Mouse (Mus musculus): ENCODE measurements around the gene Mdga1.
A peak's percentile ranks its signal among the peaks of the same experiment; 100 is the strongest.

The Mdga1 gene

GRCm38 (mm10) chr17:29981568-29981967 lies 11.7 kb upstream of the Mdga1 start:
- no peak for DNase-seq (ENCODE audit: low spot score in 2 of 2)

GRCm38 (mm10) chr17:29979841-29980240 lies 10.0 kb upstream of the Mdga1 start:
- no peak for DNase-seq (ENCODE audit: low spot score in 2 of 2)

DNA sequence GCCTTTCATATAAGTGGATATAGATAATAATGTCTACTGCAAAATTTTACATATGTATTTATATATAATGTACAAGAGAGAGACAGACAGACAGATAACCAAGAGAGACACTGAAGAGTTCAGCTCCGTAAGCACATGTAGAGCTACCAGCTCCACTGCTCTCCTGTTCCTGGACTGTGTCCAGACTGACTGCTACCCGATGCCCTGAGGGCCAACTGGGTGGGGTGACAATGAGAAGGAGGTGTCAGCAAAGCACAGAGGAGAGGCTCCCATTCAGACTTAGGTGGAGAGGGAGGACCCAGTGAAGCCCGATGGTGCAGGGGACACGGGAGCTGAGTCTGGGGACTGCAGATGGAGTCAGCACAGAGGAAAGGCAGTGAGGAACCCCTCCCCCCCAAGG lies 9.1 kb upstream of the Mdga1 start:
- peak in 1 of 2 experiments; percentile 15 for DNase-seq (ENCODE audit: low spot score in 2 of 2)

- DNase-seq (ENCODE audit: low spot score in 2 of 2): peak; percentile 58 to 83
Observed at GRCm38 (mm10) chr17:29975731-29976130, 5.8 kb upstream of the Mdga1 start.

- no peak for DNase-seq (ENCODE audit: low spot score in 2 of 2)
Observed at GRCm38 (mm10) chr17:29973226-29973625, 3.3 kb upstream of the Mdga1 start.

GRCm38 (mm10) chr17:29971761-29972432 lies 2.0 kb upstream of the Mdga1 start:
- no peak for DNase-seq (ENCODE audit: low spot score in 2 of 2)

GRCm38 (mm10) chr17:29965506-29965905 lies 4.4 kb downstream of the Mdga1 start:
- DNase-seq (ENCODE audit: low spot score in 2 of 2): no peak

- DNase-seq (ENCODE audit: low spot score in 2 of 2): no peak
Observed at GRCm38 (mm10) chr17:29963730-29964259, 6.1 kb downstream of the Mdga1 start.

DNA sequence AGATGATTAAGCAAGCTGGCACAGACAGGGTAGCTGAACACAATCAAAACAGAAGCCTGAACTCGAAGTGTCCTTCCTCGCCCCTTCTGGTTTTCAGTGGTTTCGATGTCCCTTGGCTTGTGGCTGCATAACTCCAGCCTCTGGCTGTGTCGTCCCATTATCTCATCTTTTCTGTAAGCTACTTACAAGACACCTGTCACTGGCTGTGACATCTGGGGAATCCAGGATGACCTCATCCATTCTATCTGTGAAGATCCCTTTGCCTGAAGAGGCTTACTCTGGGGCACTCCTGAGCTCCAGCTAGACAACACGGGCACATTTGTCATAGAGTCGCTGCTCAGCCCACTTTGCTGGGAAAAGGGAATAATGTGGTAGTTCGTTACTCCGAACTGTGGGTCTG lies 14.0 kb downstream of the Mdga1 start:
- DNase-seq (ENCODE audit: low spot score in 2 of 2): no peak

GRCm38 (mm10) chr17:29954316-29954715 lies 15.6 kb downstream of the Mdga1 start:
- no peak for DNase-seq (ENCODE audit: low spot score in 2 of 2)

- no peak for DNase-seq (ENCODE audit: low spot score in 2 of 2)
Observed at GRCm38 (mm10) chr17:29951100-29951499, 18.8 kb downstream of the Mdga1 start.

GRCm38 (mm10) chr17:29950574-29950973 lies 19.3 kb downstream of the Mdga1 start:
- DNase-seq (ENCODE audit: low spot score in 2 of 2): no peak

- DNase-seq (ENCODE audit: low spot score in 2 of 2): no peak
Observed at GRCm38 (mm10) chr17:29947271-29947714, 22.6 kb downstream of the Mdga1 start.

GRCm38 (mm10) chr17:29944376-29944775 lies 25.5 kb downstream of the Mdga1 start:
- DNase-seq (ENCODE audit: low spot score in 2 of 2): no peak

DNA sequence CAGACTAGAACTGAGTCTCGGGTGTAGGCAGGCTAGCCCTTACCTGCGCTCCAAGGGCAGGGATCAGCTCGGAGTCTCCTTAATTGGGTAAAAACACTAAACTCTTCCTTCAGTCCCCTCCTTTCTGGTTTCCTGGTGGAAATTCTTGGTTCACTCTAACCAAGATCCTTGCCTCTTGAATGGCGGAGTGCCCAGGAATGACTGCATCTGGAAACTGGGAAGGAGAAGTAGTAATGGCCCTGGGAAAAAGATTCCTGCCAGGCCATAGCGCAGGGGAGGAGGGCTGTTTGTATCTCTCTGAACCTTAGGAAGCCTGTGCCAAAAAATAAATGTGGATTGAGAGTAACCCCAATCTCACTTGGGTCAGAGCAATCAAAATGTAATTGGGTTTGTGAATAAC lies 30.9 kb downstream of the Mdga1 start:
- DNase-seq (ENCODE audit: low spot score in 2 of 2): no peak

GRCm38 (mm10) chr17:29937350-29937781 lies 32.5 kb downstream of the Mdga1 start:
- no peak for DNase-seq (ENCODE audit: low spot score in 2 of 2)

DNA sequence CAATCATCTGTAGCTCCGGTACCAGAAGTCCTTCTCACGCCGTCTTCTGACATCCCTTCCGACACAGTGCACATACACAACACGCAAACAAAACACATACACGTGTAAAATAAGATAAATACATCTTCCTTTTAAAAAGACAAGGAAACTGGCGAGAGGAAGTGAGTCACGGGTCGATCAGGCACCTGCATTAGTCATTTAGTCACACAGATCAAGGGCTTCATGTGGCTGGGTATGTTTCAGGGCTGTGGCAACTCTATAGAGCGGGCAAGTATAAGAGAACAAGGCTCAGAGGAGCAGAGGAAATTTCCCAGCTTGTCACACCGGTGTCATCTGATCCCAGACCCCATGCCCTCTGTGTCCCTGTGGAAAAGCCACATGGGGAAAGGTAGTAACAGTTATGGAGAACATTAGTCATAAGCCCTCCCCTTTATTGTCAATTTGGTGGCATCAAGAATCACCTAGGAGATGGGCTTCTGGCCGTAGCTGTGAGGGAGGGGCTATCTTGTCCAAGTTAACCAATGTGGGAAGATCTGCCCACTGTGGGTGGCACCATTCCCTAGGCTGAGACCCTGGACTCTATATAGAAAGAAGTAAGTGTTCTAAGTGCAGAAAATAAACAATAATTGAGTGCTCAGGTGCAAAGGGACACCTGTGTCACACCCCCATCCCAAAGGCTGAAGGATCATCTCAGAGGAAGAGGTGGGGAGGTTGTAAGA lies 35.6 kb downstream of the Mdga1 start:
- no peak for DNase-seq (ENCODE audit: low spot score in 2 of 2)

GRCm38 (mm10) chr17:29932753-29933152 lies 37.1 kb downstream of the Mdga1 start:
- no peak for DNase-seq (ENCODE audit: low spot score in 2 of 2)

DNA sequence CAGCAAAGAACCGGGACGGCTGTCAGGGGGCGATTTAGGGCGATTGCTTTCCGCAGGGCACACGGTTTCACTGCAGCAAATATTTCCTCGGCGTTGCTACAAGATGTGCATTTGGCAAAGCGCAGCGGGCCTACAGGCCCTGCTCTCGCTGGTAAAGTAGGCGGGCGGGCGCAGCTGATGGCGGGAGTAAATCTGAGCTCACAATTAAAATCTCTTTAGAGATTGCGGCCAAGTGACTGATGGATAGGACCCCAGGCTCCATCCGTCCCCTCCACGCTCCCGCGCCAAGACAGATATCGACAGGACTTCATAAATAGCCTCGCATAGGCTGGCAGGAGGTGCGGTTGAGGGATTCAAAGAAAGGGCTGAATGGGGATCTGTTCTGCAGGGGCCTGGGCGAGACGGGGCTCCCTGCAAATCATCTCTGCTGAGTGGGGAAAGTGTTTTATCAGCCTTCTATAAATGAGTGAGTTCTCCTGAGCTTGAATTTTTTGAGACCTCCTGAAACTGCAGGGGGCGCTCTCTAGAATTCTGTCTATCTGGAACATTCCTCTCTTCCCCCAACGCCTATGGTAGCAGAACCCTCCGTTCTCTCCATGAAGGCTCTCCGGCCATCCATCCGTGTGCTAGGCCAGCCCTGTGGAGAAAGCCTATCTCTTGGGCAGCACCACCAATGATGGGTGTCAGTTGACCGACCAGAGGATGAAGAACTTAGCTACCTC lies 38.5 kb downstream of the Mdga1 start:
- no peak for DNase-seq (ENCODE audit: low spot score in 2 of 2)

GRCm38 (mm10) chr17:29928751-29929237 lies 41.1 kb downstream of the Mdga1 start:
- DNase-seq (ENCODE audit: low spot score in 2 of 2): peak; percentile 29 to 46

- no peak for DNase-seq (ENCODE audit: low spot score in 2 of 2)
Observed at GRCm38 (mm10) chr17:29925608-29926606, 44.0 kb downstream of the Mdga1 start.
